Mouse (Mus musculus) thymus, postnatal 4 days (tissue): ENCODE measurements around the gene Kbtbd12.

Experiments
- DNase-seq: peaks from one replicate; pipeline ENCODE4 v3.0.0; 2021

Gene Kbtbd12

DNA sequence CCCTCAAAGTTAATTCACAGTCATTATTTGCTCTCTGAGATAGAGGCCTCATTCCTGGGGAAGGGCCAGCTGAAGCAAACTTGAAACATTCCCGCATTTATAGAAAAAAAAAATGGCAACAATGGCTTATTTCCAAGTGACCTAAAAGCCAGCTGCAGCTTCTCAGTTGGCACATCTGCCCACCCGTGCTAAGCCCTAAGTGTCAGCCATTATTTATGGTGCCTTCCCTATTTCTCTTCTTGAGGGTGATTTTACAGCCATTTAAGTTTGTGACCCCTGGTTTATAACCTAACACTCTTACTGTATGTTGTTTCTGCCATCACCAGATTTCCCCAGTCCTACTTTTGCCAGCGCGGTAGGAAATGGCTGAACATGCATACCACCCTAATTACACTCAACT lies 11.3 kb downstream of the Kbtbd12 start:
- no peak for DNase-seq

DNA sequence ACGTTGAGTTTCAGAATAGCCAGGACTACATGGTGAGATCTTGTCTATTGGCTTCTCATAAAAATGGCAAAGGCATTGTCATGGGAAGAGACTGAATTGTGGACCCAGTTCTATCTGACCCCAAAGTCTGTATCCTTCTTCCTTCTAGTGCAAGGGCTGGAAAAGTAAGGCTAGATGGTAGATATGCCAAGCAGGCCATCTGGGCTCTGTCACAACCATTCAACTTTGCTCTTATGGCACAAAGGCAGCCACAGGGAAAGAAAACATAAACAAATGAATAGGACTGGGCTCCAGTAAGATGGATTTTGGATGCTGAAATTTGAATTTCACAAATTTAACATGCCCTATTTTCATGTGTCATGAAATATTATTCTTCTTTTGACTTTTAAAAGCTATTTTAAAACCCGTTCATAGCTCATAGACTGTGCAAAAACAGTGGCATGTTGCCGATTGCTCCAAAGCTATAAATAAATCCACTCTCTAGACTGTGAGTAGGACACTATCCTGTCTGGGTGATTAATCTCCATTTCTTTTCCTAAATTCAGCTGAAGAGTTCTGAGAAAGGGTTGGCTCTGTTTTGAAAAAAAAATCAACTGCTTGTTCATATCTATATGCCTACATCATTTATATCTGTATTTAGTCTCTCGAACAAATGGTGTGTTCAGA lies 15.8 kb downstream of the Kbtbd12 start:
- no peak for DNase-seq

DNA sequence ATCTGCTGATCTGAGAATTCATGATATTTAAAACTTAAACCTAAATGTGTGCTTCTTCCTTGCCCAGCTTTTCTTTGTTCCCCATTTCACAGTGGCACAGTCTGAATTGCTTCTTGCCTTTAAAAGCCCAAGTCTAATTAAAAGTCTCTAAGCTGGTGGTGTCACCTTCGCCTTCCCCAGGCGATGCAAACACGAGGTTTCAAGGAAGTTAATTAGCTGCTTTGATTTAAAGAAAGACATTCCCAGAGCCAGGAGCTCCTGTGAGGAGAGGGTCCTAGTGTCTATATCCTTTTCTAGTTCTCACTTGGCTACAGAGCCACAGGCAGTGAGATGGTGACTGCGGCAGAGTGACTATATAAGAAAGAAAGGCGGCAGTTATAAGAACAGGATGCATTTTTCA lies 18.2 kb downstream of the Kbtbd12 start:
- DNase-seq, result no peak

DNA sequence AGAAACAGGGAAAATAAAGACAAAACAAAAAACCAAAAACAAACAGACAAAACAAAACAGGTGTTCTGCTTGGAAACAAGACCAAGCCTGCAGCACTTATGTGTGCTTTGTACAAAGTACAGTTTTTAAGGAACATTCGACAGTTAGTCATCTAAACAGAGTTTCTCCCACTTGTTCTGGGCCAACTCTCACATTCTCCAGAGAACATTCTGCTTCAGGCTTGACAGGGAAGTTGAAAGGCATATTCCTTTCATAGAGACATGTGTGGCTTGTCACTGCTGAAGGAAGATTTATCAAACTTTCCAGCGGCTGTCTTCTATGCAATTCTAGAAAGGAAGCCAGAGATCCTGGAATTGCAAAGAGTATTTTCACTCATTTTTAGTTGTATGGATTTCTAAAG lies 22.4 kb downstream of the Kbtbd12 start:
- no peak for DNase-seq

DNA sequence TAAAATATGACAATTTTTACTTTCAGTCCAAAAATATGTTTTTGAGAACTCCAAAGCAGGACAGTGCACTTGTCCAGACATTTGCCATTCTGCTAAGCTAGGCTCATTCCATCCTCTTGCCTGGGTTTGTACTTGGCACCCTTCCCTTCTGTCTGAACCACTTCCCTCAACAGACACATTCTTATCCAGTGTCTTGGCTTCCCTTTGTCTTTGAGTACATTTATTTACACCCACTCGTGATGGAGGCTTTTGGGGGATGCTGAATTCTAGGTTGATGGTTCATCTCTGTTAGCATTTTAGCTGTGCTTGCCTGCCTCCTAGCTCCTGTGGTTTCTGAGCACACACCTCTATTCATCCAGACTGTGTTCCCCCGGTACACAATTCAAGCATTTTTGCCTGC lies 31.3 kb downstream of the Kbtbd12 start:
- no peak for DNase-seq

DNA sequence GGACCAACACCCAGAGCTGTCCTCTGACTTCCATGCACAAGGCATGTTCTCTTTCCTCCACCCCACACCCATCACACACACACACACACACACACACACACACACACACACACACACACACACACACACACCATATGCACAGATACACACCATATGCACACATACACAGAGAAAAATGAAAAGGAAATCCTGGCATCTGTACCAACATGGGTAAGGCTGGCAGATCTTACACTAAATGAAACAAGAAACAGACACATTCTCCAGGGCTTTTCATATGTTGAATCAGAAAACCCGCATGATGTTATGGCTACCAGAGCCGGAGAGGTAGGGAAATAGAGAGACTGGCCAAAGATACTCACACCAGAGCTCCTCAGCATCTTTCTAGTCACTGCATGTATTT lies 32.0 kb downstream of the Kbtbd12 start:
- DNase-seq, result no peak

DNA sequence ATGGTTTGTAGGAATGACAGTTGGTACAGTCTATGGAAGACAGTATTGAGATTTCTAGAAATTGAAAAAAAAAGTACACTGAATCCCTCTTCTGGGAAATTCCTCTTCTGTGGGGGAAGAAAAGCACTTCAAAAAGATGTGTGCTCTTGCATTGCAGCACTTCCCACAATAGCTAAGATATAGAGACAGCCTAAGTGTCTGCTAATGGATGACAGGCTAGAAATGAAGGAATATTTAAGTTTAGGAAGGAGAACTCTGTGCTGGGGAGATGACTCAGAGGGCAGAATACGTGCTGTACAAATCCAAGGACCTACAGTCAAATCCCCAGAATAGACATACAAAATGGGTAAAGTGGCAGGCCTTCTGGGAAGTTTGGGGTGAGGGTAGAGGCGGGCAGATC lies 32.5 kb downstream of the Kbtbd12 start:
- DNase-seq, result no peak

DNA sequence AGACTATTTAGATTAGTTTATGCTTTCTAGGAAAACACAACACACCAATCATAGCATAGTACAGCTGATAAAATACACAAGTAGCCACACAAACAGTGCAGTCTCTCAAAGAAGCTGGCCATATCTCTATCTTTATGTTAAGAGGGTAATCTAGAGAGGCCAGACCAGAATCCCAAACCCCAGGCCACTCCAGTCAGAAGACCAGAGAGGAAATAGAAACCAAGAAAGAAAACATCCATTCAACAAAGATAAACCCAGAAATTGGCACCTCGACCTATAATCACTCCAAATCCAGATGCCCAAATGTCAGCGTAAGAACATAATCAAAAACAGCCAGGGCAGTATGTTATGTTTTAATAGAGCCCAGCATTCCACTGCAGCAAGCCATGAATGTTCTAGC lies 41.6 kb downstream of the Kbtbd12 start:
- no peak for DNase-seq

DNA sequence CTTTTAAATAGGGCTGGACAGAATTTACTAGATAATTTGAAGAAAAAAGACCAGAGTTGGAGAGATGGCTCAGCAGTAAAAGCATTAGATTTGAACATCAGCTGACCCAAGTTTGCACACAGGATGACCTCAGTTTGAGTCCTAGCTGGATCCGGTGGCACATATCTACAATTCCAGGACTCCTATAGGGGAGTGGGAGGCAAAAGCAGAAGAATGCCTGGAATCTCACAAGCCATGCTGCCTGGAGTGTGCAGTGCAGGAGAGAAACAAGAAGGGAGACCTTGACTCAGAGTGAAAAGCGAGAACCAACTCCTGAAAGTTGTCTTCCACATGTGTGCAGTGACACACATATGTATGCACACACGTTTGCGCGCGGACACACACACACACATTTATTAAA lies 45.4 kb downstream of the Kbtbd12 start:
- no peak for DNase-seq

DNA sequence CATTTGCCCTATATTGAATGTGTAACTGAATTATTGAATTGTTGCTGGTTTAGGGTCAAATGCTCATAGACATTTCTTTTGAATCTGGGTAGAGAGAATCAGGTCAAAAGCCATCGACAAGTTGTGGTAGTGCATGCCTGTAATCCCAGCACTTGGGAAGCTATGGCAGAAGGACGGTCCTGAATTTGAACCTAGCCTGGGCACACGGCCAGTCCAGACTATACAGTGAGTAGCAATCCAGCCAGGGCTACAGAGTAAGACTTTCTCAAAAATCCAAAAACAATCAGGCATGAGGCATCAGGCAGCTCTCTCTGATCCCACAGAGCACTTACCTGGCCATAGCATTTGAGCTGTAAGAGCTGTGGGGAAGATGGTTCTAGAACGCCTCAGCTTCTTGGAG lies 47.5 kb downstream of the Kbtbd12 start:
- DNase-seq, result no peak

DNA sequence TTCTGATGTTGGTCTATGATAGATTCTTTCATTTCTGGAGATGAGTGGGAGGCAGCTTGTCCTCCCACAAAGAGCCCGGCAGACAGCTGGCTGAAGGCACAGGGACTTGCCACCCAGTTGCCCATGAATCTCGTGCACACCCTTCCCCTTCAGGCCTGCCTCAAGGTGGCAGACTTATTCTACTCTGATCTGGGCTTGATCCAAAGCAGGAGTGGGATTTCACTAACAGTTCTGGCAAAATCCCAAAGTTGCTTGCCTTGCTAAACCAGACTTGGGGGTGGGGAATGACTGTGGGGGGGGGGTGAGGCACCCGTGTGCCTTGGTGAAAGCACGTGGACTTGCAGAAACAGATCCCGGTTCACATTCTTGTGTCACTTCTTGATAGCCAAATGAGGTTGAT lies 48.2 kb downstream of the Kbtbd12 start:
- DNase-seq, result no peak

DNA sequence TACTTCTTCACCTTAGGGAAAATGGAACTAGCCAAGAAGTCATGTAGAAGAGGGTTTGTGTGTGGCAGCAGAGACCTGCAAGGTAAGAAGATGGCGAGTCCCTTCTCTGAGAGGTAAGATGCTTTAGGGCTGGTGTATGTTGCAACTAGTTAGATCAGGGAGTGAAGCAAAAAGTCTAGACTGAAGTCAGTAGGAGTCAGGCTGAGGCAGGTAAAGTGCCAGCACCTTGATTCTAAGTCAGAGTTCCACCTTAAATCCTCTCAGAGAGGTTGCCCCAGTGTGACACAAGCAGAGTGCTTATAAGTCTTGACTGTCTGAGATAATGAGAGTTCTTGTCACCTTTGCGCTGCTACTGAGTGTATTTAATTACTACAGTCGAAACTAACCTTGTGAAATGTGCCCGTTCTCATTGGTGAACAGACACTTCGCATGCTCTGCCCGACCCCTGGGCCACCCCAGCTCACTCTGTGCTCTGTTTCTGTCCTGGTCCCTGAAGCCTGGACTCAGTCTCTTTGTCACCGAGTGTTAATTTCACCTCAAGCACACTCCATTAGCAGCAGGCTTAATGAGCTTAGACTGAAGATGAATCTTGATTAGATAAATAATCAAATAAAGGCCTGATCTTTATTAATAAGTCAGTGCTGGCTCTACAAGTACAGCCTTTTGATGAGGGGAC lies 49.0 kb downstream of the Kbtbd12 start:
- no peak for DNase-seq

DNA sequence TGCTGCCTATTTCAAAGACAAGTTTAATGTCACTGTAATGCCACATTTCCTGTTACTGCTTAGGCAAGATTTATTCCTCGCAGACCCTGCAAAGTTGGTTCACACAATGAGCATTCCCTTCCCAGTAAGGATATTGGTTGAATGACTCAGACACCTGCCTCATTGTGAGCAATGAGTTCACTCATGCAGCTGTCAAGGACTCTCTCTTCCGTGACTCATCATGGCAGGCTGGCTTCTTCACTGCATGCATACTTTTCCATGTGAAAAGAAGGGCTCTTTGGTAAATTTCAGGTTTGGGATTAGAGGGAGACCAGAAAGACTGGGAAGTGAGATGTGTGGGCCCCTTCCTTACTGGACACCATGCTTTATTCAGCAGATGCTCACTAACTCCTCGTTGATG lies 50.7 kb downstream of the Kbtbd12 start:
- DNase-seq, result no peak

DNA sequence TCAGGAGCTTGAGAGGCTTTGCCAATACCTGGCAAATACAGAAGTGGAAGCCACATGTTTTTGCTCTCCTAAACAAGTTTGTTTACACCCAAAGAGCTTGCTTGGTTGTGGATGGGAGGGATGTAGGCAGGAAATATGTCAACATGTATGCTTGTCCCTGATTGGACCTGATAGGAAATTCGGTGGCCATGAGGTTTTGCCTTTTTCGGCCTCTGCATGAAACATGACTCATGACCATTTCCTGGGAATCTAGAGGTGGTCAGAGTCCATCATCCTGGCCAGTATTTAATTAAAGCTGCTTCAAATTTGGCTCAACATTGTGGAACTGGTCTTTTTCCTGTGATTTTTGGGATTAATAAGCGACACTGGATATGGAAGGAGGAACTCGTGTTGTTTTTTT lies 53.8 kb downstream of the Kbtbd12 start:
- no peak for DNase-seq

DNA sequence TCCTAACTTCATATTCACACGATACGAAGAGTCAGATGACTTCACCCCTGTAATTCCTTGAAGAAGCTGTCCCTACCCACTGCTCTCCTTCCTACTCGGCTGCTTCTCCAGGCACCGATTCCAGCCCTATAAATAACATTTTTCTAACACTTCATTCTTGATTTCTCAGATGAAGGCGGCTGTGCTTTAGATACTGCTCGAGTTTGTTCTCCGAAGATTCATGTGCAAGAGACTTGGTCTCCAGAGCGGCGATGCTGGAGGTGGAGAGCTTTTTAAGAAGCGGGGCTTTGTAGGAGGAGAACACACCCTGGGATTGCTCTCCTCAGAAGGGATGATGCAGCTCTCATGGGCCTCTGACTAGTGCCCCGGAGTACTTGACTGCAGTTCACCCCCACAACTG lies 61.3 kb downstream of the Kbtbd12 start:
- DNase-seq, result no peak

DNA sequence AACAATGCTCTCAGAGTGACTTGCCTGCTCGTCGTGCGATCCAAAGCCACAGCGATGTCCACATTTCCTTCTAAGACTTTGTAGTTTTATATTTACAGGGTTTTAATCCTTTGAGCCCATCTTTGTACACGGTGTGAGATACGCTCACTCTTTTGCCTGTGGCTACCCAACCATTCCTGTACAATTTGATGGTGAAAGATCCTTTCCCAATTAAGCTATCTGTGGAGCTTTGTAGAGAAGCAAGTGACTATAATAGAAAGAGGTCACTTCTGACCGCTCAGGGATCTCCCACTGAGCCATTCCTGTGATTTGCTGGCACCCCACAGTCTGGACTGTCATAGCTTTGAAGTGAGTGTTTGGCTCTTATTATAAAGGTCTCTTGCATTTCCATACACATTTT lies 71.1 kb downstream of the Kbtbd12 start:
- DNase-seq, result no peak

DNA sequence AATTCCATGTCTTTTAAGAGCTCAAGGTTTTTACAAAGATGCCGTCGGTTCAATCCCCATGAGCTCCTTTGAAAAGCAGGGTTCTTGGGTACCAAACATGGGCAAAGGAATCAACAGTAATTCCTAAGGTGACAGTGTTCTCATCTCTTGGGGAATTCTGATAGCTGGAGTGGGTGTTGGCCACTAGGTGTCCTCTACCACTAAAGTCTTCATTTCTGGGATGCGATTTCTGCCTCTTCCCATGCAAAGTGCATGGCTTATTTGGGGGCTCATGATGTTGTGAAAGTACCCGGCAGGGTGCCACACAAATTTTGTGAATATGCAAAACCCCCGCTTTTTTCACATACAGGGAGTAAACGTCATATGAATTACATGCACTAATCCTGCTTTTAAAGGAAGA lies 72.7 kb downstream of the Kbtbd12 start:
- no peak for DNase-seq

DNA sequence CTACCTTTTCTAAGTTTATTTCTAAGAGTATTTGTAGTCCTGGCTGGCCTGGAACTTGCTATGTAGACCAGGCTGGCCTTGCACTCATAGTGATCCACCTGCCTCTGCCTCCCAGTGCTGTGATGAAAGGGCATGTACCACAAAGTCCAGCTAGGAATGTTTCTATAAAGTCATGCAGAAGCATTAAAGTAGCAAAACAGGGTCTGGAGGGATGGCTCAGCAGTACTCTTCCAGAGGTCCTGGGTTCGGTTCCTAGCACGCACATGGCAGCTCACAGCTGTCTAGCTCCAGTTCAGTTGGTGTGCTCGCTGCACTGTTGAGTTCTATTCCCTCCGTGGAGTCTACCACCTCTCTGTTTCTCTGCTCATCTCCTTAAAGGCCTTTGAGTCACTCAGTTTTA lies 77.6 kb downstream of the Kbtbd12 start:
- no peak for DNase-seq

DNA sequence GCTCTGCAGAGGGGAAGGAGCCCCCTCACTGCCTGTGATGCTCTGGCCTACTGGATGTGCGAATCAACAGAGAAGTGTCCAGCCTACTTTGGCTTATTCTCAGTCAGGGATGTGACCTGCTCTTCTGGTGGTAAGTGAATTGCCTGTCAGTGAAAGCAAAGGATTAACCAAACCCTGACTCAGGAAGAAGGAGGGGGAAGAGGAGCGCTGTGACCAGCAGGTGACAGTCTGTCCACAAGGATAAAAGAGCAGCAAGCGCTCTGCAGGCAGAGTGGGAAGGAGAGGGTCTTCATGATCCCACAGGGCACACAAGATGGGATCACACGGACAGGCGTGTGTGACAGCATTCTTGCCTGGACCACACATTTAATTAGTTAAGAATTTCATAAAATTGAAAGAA lies 78.1 kb downstream of the Kbtbd12 start:
- no peak for DNase-seq

DNA sequence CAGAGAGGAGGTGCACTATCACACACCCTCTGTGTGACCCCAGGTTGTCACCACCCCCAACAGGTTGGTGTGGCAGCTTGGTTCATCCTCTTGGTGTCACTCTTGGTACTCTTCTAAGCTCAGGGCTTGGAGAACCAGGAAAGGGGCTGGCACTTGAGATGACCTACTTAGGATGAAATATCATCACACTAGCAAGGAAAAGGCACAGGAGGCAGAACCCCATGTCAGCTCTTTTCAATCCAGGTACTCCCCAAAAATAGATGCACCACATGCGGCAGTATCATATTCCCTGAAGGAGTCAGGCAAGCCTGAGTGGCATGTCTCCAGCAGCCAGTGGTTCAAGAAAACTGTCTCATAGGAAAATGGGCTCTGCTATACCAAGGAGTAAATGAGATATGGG lies 79.7 kb downstream of the Kbtbd12 start:
- no peak for DNase-seq

DNA sequence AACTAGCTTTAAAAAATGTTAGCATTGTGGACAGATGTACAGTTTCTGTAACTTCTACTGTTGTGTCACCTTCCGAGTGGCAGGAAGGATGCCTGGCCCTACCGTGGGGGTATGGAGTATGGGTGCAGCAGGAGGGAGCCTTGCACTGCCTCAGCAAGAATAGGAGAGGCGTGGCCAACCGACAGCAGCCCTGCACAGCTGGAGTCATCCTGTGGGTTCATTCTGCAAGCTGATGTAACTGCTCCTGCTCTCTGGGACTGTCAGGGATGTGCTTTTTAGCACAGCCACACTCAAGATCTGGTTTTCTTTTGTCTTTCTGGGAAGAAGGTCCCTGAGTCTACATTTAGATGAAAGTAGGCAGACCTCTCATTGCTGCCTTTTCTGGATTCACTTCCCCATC lies 80.2 kb downstream of the Kbtbd12 start:
- no peak for DNase-seq

DNA sequence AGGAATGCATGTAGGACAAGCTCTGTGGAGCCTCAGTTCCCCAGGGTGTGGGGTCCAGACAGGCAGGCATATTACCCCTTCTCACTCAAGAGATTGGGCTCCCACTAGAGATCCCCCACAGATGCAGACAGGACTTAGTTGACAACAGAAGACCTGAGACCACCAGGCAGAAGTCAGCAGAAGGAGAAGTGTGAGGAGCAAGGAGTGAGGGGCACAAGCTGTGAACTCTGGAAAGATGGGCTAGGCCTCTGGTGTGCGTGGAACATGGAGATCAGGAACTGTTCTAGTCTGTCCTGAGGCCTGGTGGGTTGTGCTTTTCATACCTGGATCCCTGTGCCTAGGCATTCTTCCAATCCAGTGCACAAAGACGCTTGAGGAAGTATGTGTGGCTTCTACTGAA lies 87.8 kb downstream of the Kbtbd12 start:
- no peak for DNase-seq

DNA sequence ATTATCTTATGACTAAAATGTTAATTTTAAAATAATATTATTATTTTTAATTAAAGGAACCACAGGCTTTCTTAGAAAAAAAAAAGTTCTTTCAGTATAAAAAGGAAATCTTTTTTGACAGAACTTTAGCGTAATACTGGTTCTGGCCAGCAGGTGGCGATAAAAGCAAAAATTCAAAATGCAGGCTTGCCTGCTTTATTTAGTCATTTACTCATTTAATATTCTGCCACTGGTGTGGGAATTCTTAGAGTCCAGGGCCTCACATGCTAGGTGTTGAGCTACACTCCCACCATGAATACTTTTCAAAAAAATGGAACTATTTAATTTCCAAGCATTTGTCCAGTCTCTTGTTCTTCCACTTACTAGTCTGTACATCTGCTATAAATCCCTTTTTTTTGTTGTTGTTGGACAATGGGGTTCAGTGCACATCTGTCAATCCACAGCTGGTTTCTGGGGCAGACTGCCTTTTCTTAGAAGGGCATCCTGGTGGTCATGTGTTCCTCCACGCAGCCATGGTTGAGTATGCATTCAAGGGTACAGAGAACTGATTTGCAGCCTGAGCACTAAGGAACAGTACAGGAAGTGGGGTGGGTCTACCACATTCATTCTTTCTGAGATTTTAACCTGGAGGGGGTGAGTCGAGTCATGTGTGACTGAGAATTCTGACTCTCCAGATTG lies 88.5 kb downstream of the Kbtbd12 start:
- peak; percentile 76 for DNase-seq

DNA sequence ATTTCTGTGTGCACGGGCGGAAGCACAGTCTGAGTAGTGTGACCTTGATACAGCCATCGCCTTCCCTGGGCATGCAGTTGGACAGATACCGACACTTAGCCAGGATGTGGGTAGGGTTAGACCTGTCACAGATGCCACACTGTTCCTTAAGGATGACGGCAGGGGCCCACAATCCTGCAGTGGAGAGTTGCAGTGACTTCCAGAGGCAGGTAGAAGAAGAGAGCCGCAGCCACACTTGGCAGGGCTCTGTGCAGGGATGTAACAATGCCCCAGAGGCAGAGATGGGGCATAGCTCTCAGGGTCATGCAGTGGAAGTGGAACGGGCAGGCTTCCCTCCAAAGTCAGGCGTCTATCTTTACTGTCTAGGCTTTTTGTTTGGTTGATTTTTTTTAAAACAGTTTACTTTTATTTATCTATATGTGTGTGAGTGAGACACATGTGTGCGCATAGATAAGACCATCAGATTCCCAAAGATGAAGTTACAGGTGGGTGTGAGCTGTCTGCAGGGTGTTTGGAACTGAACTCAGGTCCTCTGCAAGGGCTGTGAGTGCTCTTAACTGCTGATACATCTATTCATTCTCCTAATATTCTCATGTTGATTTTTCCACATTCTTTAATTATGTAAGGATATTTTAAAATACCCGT lies 89.2 kb downstream of the Kbtbd12 start:
- no peak for DNase-seq
